Mouse (Mus musculus) urinary bladder, postnatal 4 days (tissue): ENCODE results near the gene Gm7257.

ENCODE experiments used
- DNase-seq, 2 experiments: peaks; one replicate each; pipeline ENCODE4 v3.0.0; 2021 to 2022; ENCODE audit warnings: low spot score in 2 of 2

Gm7257 gene

DNA sequence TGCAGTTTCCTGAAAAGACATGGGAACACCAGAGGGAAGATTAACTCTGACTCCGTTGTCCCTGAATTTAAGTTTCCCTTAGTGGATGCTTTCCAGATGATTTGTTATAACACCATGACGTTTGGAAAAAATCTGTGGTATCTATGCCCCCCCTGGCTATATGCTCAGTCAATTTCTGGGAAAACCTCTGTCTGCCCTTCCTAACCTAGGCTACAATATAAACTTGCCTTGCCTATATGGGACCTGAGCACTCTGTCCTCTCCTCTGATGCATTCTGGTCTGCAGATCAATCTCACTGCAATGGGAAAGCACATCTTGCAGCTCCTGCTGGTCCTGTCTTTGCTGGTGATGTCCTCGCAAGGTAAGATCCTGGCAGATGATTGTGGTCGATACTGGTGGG is at the start of gene Gm7257:
Gene Gm7257, plus strand, starts transcription at position 301 of the 400 bp plus-strand sequence.
- no peak for DNase-seq

DNA sequence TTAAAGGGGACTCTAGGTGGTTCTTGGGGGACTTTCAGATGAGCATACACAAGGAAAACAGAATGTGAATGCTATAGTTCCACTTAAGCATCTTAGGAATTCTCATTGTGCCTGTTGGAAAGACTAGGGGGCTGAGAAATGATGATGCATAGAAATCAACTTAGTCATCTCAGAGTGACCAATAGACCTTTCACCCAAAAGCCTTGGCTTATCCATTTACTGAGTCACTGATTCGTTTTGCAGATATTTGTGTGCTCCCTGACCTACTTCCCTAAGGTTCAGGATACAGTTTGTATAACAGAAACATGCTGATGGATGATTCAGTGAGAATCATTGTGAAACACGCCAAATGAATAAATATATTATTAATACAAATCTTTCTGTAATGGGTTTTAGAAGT is 28.7 kb upstream of the Gm7257 start:
- DNase-seq: no peak

DNA sequence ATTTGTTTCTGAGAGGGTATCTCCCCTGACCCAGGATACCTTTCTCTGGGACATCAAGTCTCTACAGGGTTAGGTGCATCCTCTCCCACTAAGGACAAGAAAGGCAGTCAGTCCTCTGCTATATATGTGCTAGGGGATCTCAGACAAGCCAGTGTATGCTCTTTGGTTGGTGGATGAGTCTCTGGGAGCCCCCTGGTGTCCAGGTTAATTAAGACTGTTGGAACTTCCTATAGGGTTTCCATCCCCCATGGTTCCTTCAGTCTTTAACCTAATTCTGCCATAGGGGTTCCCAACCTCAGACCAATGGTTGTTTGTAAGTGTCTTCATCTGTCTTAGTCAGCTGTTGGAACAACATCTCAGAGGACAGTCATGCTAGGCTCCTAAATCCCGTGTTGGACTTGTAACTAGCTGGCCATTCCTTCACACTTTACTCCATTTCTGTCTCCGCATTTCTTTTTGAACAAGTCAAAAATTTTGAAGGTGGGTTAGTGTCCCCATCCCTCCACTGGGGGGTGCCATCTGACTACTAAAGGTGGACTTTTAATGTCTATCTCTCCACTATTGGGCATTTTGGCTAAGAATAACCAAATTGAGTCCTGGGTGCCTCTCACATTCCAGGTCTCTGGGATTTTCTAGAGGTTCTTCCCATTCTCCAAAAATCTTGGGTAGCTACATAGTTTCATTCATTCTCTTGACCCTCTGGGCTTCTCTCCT is 3.5 kb downstream of the Gm7257 start:
- DNase-seq: no peak

DNA sequence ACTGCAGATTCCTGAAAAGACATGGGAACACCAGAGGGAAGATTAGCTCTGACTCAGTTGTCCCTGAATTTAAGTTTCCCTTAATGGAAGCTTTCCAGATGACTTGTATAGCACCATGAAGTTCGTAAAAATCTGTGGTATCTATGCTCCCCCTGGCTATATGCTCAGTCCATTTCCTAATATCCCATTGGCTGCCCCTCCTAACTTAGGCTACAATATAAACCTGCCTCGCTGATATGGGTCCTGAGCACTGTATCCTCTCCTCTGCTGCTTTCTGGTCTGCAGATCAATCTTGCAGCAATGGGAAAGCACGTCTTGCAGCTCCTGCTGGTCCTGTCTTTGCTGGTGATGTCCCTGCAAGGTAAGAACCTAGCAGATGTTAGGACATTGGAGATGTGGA is 43.7 kb downstream of the Gm7257 start, which contains the start of gene Gm9513:
Gene Gm9513, plus strand, starts transcription at position 301 of the 400 bp plus-strand sequence.
- no peak for DNase-seq
